Mouse (Mus musculus): Measurements from ENCODE around the gene Exoc5.
"Not testable (repeated sequence)": the region's sequence is repeated elsewhere in the genome, so short reads cannot be mapped to it uniquely, and the experiment has no call there.

Gene Exoc5

DNA sequence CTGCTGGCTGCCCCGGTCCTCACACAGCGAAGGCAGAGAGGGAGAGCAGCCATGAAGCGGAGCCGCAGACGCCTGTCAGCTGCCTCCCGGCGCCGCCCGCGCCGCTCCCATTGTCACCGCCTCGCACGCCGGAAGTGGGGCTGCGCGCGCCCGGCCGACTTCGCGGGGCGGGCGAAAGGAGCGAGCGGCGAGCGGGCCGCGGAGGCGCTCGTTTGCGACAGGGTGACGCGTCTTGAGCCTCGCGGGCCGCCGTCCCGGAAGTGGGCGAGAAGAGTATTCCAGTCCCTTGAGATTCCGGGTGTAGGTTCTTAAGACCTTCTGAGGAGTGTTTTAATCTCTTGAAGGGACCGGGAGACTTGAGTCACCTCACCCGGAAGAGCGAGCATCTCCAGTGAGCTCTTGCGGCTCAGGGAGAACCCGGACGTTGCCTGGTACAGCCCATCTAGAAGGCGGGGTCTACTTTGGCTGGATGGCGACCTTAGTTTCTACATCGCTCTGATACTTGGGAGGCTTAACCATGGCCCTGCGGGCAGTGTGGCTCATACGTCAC, at the start of gene Exoc5:
Gene Exoc5, minus strand, starts transcription at position 380 of the 550 bp plus-strand sequence.
- peak; percentile 96 for DNase-seq (ENCODE audit: low read depth, low spot score)
- no peaks in the 10 kb centered on the region for H3K27me3 ChIP-seq (ENCODE audit: control insufficient read depth, insufficient read depth, low read length, poor library complexity, severe bottlenecking)
- H3K36me3 ChIP-seq (ENCODE audit: control insufficient read depth, insufficient read depth, low read length, poor library complexity, severe bottlenecking) = no peaks in the 10 kb centered on the region

DNA sequence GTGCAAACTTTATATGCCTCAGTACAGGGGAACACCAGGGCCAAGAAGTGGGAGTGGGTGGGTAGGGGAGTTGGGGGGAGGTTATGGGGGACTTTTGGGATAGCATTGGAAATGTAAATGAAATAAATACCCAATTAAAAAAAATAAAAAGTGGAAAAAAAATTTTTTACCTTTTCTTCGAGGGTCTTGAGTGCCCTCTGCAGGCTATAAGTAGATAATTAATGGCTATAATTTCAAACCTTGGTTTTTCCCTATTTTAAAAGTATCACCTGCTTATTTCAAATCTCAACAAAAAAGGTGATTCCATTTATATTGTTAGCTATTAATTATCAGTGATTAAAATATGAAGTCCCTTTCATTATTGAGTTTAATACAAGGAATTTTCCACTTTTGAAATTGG, 25.3 kb upstream of the Exoc5 start:
- not testable (repeated sequence) for H3K27me3 ChIP-seq (ENCODE audit: control insufficient read depth, insufficient read depth, low read length, poor library complexity, severe bottlenecking); DNase-seq (ENCODE audit: low read depth, low spot score)
- H3K36me3 ChIP-seq (ENCODE audit: control insufficient read depth, insufficient read depth, low read length, poor library complexity, severe bottlenecking) = peaks cover 12% of the 10 kb centered on the region

GRCm38 (mm10) chr14:49091277-49091676, 24.8 kb upstream of the Exoc5 start:
- H3K36me3 ChIP-seq (ENCODE audit: control insufficient read depth, insufficient read depth, low read length, poor library complexity, severe bottlenecking) = peaks cover 16% of the 10 kb centered on the region
- DNase-seq (ENCODE audit: low read depth, low spot score) = no peak
- H3K27me3 ChIP-seq (ENCODE audit: control insufficient read depth, insufficient read depth, low read length, poor library complexity, severe bottlenecking) = no peaks in the 10 kb centered on the region; the same call in 1 of the 2 replicates

- Histone ChIP-seq H3K36me3 (ENCODE audit: control insufficient read depth, insufficient read depth, low read length, poor library complexity, severe bottlenecking) (peaks cover 16% of the 10 kb centered on the region), H3K27me3 (ENCODE audit: control insufficient read depth, insufficient read depth, low read length, poor library complexity, severe bottlenecking) (no peaks in the 10 kb centered on the region; the same call in 1 of the 2 replicates)
- no peak for DNase-seq (ENCODE audit: low read depth, low spot score)
These were observed 23.6 kb upstream of the Exoc5 start for GRCm38 (mm10) chr14:49090102-49090501.

- DNase-seq (ENCODE audit: low read depth, low spot score) = no peak
- Histone ChIP-seq H3K36me3 (ENCODE audit: control insufficient read depth, insufficient read depth, low read length, poor library complexity, severe bottlenecking) (peaks cover 16% of the 10 kb centered on the region), H3K27me3 (ENCODE audit: control insufficient read depth, insufficient read depth, low read length, poor library complexity, severe bottlenecking) (no peaks in the 10 kb centered on the region; the same call in 1 of the 2 replicates)
These were observed 23.1 kb upstream of the Exoc5 start for GRCm38 (mm10) chr14:49089461-49090058.

DNA sequence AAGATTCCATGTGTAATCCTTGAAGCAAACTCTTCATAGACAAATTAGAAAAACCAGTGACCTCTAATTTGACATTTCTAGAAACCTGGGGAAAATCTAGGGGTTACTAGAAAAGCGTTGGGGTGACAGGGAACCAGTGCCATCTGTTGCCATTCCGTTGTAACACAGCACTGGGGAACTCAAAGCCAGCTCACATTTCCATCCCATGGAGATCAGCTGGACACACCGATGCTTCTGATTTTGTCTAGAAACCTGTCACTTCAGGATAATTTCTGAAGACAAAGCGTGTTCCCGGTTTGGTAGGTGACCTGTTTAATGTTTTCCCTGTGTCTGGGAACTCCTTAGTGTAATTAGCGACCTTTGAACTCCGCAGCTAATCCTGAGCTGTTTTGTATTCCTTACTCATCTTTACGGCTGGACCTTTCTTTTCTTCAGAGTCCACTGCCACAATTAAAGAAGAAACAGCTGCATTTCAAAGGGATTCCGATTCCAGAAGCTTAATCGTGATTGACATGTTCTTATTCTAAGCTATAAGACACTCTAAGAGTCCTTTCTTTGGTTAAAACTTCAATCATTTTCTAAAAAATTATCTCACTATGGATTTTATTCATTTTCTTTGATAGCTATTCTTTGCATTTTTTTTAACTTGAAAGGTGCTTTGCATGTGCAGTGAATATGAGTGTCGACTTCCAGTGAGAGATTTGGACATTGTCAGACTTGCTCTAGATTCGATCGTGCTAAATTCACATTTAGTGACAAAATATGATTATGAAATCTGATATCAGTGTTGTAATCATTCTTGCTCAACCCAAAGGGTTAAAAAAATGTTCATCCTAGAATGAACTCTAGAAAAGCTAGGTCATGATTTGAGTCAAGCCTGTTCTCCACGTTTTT, 21.9 kb upstream of the Exoc5 start:
- no peak for DNase-seq (ENCODE audit: low read depth, low spot score)
- Histone ChIP-seq H3K27me3 (ENCODE audit: control insufficient read depth, insufficient read depth, low read length, poor library complexity, severe bottlenecking) (no peaks in the 10 kb centered on the region; the same call in 1 of the 2 replicates), H3K36me3 (ENCODE audit: control insufficient read depth, insufficient read depth, low read length, poor library complexity, severe bottlenecking) (peaks cover 16% of the 10 kb centered on the region)

DNA sequence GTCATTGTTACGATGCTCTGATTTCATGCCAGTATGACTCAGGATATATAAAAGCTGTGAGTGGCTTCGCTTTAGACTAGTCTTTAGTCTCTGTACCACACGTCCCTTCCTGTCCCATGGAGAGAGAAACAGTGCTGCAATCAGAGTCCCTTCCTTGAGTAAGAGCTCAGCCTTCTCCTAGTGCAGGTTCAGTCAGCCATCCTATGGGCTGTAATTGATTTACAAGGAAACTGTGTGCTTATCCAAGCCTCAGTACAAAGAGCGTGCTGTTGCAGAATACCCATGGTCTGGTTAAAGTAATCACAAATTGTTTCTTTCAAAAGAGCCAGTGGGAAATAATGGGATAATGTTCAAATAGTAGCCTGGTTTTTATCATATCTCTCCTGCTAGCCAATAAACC, 20.1 kb upstream of the Exoc5 start:
- H3K36me3 ChIP-seq (ENCODE audit: control insufficient read depth, insufficient read depth, low read length, poor library complexity, severe bottlenecking) = peaks cover 16% of the 10 kb centered on the region
- DNase-seq (ENCODE audit: low read depth, low spot score) = no peak

DNA sequence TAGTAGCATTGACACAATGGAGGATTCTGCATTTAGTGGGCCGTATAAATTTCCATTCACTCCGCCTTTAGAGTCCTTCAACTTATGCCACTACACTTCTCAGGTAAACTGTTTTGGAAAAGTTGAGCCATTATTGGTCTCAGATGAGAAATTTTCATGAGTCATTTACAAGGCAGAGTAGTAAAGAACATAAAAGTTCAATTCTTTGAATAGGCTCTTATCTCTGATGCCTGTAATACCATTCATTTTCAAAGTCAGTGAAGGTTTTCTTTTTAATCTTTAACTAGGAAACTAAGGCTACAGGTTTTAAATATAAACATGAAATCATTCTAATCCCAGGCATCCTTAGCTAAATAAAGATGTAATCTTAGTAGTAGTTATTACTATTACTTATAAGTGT, 12.4 kb upstream of the Exoc5 start:
- 0 out of 2 replicates have a peak, but pooled peaks cover 1% of the 10 kb centered on the region for H3K36me3 ChIP-seq (ENCODE audit: control insufficient read depth, insufficient read depth, low read length, poor library complexity, severe bottlenecking)
- H3K27me3 ChIP-seq (ENCODE audit: control insufficient read depth, insufficient read depth, low read length, poor library complexity, severe bottlenecking) = no peaks in the 10 kb centered on the region
- no peak for DNase-seq (ENCODE audit: low read depth, low spot score)

More for the DNA sequence above, 20.1 kb upstream of the Exoc5 start:
- H3K27me3 ChIP-seq (ENCODE audit: control insufficient read depth, insufficient read depth, low read length, poor library complexity, severe bottlenecking) = no peaks in the 10 kb centered on the region

DNA sequence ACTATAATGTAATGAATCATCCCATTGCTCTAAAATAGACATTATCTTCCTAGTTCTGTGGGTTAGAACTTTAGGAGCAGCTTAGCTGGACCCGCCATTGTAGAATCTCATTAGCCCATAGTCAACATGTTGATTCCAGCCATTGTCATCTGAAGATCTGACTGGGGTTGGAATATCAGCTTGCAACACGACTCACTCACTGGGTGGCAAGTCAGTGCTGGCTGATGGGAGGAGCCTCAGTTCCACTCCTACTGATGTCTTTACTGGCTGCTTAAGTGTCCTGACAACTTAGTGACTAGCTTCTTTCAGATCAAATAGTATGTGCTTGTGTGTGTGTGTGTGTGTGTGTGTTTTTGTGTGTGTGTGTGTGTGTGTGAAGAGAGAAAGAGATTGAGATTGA, 7.9 kb upstream of the Exoc5 start:
- DNase-seq (ENCODE audit: low read depth, low spot score) = no peak
- Histone ChIP-seq H3K27me3 (ENCODE audit: control insufficient read depth, insufficient read depth, low read length, poor library complexity, severe bottlenecking) (no peaks in the 10 kb centered on the region), H3K36me3 (ENCODE audit: control insufficient read depth, insufficient read depth, low read length, poor library complexity, severe bottlenecking) (no peaks in the 10 kb centered on the region)

DNA sequence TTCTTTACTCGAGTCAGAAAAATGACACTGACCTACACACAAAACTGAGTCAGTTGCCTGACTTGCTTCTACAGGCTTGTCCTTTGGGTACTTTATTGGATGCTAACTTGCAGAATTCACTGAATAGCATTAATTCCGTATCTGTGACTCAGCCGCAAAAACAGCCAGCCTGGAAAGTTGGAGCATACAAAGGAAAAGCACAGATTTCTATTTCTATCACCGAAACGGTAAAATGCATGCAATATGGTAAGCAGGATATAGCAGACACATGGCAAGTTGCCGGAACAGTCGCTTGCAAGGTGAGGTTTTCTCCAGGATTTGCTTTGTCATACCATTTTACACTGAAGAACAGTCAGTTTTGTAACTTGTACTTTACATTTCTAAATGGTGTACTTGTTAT, 7.4 kb upstream of the Exoc5 start:
- Histone ChIP-seq H3K27me3 (ENCODE audit: control insufficient read depth, insufficient read depth, low read length, poor library complexity, severe bottlenecking) (no peaks in the 10 kb centered on the region), H3K36me3 (ENCODE audit: control insufficient read depth, insufficient read depth, low read length, poor library complexity, severe bottlenecking) (no peaks in the 10 kb centered on the region)
- no peak for DNase-seq (ENCODE audit: low read depth, low spot score)

GRCm38 (mm10) chr14:49072837-49073236, 6.4 kb upstream of the Exoc5 start:
- Histone ChIP-seq H3K36me3 (ENCODE audit: control insufficient read depth, insufficient read depth, low read length, poor library complexity, severe bottlenecking) (no peaks in the 10 kb centered on the region), H3K27me3 (ENCODE audit: control insufficient read depth, insufficient read depth, low read length, poor library complexity, severe bottlenecking) (no peaks in the 10 kb centered on the region)

DNA sequence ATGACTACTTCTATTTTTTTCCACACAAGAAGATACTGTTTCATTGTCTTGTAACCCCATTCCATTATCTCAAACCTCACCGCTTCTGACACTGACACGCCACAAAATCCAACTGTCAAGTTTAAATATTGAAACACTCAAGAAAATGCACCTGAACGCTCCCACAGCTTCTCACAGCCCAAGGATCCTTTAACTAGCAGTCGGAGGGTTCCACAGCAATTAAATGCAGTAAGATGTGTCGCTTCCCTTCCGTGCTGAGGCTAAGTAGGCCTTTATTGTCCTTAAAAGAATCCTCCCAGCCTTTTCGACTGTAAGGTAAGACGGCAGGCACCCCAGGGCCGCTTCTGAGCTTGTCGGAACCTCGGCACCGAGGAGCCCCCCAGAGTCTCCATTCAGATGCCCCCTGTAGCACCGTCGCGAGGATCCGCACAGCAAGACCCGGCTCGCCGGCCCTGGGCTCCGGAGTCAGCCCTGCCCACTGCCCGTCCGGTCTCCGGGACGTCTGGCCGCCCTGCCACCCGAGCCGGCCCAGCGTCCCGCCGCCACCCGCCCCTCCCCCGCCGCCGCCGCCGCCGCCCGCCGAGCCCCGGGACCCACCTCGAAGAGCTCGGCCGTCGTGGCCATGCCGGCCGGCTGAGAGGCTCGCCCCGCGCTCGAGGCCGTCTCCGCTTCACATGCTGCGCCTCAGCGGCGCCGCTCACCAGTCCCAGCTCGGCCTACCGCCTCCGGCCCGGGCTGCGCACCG, 752 bp downstream of the Exoc5 start, which contains the start of gene Ap5m1:
Gene Ap5m1, plus strand, starts transcription at position 569 of the 745 bp plus-strand sequence.
- no peak for DNase-seq (ENCODE audit: low read depth, low spot score)

More at GRCm38 (mm10) chr14:49072837-49073236, 6.4 kb upstream of the Exoc5 start:
- no peak for DNase-seq (ENCODE audit: low read depth, low spot score)

GRCm38 (mm10) chr14:49063838-49064237, 2.6 kb downstream of the Exoc5 start:
- Histone ChIP-seq H3K27me3 (ENCODE audit: control insufficient read depth, insufficient read depth, low read length, poor library complexity, severe bottlenecking) (no peaks in the 10 kb centered on the region), H3K36me3 (ENCODE audit: control insufficient read depth, insufficient read depth, low read length, poor library complexity, severe bottlenecking) (no peaks in the 10 kb centered on the region)
- DNase-seq (ENCODE audit: low read depth, low spot score) = no peak

More for the DNA sequence above, 752 bp downstream of the Exoc5 start, which contains the start of gene Ap5m1:
- no peaks in the 10 kb centered on the region for H3K36me3 ChIP-seq (ENCODE audit: control insufficient read depth, insufficient read depth, low read length, poor library complexity, severe bottlenecking)
- H3K27me3 ChIP-seq (ENCODE audit: control insufficient read depth, insufficient read depth, low read length, poor library complexity, severe bottlenecking) = no peaks in the 10 kb centered on the region

DNA sequence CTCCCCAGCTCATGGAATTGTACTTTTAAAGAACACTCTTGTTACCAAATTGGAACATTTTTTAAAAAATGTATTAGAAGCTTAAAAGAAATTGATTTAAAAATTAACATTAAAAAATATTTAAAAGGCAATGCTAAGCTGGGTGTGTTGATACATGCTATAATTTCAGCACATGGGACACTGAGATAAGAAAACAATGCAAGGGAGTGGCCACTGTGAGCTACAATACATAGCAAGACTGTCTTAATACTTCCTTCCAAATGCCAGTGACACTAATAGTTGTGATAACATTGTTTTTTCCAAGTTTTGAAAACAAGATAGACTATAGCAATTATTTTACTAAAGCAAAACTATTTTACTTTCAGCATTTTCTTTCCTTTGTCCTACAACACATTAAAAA, 17.0 kb downstream of the Exoc5 start:
- no peak for DNase-seq (ENCODE audit: low read depth, low spot score)
- Histone ChIP-seq H3K27me3 (ENCODE audit: control insufficient read depth, insufficient read depth, low read length, poor library complexity, severe bottlenecking) (no peaks in the 10 kb centered on the region), H3K36me3 (ENCODE audit: control insufficient read depth, insufficient read depth, low read length, poor library complexity, severe bottlenecking) (no peaks in the 10 kb centered on the region)

Measured in splenic B cell, adult 2 months (primary cell).